Mouse (Mus musculus): Measurements from ENCODE around the gene Eipr1.

The Eipr1 gene

DNA sequence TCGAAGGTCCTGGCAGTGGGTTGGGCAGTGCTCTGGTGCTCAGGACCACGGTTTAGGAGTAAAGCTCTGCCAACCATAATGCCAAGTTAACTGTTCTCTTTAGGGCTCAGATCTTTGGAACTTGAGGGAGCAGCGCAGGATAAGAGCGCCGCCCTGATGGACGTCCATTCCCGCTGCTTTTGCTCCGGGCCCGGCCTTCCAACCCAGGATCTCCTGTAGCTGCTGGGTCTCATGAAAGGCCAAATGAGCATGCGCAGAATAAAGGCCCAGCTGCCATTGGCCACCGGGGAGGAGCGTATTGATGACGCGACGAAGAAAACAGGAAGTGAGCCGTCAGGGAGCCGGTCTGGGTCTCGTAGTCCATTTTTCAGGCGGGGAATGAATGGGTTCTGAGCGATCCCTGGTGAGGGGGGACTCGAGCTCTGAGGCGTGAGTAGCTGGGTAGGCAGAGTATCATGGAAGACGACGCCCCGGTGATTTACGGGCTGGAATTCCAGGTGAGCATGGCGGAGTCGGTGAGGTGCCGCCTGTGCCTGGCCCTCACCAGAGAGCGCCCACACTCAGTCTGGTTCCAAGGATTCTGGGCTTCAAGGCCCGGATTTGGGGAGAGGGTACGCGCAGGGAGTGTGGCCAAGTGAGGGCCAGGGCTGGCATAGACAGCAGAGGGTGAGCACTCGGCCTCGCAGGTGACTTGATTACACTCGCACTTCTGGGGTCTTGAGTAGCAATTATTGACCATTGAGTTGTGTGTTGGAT, at the start of gene Eipr1:
Eipr1 (plus strand) TSS at position 296 of the 756 bp plus-strand sequence.
- TF ChIP-seq GATA4 (IDR thresholded peaks at IDR 0.05; ENCODE audit: insufficient replicate concordance, low read length): no peak

DNA sequence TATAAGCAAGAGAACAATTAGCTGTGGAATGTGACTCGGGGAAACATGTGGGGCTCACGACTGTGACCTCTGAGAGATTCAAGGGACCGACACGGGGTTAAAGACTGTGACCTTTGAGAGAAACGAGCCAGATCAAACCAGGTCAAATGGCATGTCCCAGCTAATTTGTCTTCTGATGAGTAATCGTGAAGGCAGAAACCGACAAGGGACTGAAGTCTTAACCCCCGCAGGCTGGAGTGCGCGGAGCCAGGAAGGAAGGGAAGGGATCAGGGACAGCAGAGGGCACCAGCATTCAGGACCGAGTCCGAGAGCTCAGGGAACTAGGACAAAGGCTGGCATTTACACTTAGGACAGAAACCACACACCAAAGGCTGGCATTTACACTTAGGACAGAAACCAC, 47.2 kb upstream of the Eipr1 start:
- no peak for TF ChIP-seq GATA4 (IDR thresholded peaks at IDR 0.05; ENCODE audit: insufficient replicate concordance, low read length)

GRCm38 (mm10) chr12:28705204-28705603, 46.4 kb upstream of the Eipr1 start:
- TF ChIP-seq GATA4 (IDR thresholded peaks at IDR 0.05; ENCODE audit: insufficient replicate concordance, low read length): no peak

DNA sequence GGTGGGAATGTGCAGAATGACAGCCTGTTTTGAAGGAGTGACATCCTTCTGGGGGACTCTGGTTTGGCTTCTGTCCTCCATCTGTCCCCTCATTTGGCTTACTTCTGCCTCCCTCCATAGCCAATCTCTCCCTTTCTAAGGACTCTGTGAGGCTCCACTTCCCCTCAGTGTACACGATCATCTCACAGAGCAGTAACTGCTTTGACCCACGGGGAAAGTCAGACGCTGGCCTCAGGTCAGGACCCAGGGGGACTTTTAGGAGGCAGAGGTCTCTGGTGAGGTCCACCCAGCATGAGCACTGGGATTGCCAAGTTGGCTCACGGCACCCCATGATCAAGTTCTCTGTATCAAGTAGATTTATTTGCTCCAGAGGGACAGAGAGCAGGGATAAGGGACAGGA, 43.4 kb upstream of the Eipr1 start:
- TF ChIP-seq GATA4 (IDR thresholded peaks at IDR 0.05; ENCODE audit: insufficient replicate concordance, low read length): no peak

GRCm38 (mm10) chr12:28710566-28711185, 40.9 kb upstream of the Eipr1 start:
- no peak for TF ChIP-seq GATA4 (IDR thresholded peaks at IDR 0.05; ENCODE audit: insufficient replicate concordance, low read length)

- no peak for TF ChIP-seq GATA4 (IDR thresholded peaks at IDR 0.05; ENCODE audit: insufficient replicate concordance, low read length)
These were observed 36.6 kb upstream of the Eipr1 start for GRCm38 (mm10) chr12:28714822-28715632.

GRCm38 (mm10) chr12:28717066-28717465, 34.5 kb upstream of the Eipr1 start:
- no peak for TF ChIP-seq GATA4 (IDR thresholded peaks at IDR 0.05; ENCODE audit: insufficient replicate concordance, low read length)

DNA sequence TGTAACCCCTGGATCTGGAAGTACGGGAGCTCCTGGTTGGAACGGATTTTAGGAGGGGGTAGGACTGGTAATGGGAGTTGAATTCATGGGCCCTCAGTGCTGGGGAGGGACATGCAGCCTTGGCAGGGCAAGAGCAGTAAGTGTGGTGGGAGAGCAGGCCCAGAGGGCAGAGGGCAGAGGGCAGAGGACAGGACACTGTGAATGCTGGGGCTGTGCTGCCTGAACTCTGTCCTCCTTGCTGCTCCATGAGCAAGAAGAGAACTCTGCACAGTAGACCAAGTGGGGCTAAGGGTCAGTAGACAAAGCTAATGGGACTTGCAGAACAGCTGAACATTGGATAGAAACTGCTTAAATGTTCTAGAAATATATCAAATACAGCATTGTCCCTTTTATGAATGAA, 33.5 kb upstream of the Eipr1 start:
- TF ChIP-seq GATA4 (IDR thresholded peaks at IDR 0.05; ENCODE audit: insufficient replicate concordance, low read length): no peak

- no peak for TF ChIP-seq GATA4 (IDR thresholded peaks at IDR 0.05; ENCODE audit: insufficient replicate concordance, low read length)
These were observed 27.2 kb upstream of the Eipr1 start for GRCm38 (mm10) chr12:28724366-28724765.

DNA sequence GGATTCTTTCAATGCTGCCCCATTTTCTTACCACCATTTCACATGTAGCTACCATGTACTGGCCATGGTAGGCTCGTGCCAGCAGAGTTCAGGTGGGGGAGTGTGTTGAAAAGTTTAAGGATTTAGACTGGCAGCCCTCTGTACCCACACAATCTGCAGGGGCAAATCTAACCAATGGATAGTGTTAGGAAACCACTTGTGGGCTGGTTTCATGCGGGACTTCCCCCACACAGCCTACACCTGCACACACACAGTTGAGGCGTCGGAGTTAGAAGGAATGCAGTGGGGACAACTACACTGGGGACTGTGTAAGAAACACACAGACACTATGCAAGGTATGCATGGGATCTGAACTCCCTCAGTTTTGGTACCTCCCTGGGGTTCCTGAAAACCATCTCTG, 25.4 kb upstream of the Eipr1 start:
- TF ChIP-seq GATA4 (IDR thresholded peaks at IDR 0.05; ENCODE audit: insufficient replicate concordance, low read length): no peak

- TF ChIP-seq GATA4 (IDR thresholded peaks at IDR 0.05; ENCODE audit: insufficient replicate concordance, low read length): no peak
These were observed 24.5 kb upstream of the Eipr1 start for GRCm38 (mm10) chr12:28727061-28727460.

DNA sequence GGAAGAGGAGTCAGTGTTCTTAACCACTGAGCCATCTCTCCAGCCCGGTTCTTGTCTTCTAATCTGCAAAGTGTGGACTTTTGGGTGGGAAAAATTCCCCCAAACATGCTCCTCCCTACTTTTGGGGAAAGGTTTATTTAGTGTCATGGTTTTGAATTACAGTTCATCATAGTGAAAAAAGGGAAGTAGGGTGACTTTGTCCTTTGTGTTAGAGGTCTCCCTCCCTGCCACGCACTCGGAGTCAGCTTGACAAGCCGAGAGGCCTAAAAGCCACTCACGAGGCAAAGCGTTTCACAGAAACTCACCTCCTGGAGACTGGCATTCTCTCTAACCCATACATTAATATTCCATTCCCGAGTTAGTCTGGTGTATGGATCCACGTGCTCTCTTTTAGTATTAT, 19.0 kb upstream of the Eipr1 start:
- TF ChIP-seq GATA4 (IDR thresholded peaks at IDR 0.05; ENCODE audit: insufficient replicate concordance, low read length): no peak

DNA sequence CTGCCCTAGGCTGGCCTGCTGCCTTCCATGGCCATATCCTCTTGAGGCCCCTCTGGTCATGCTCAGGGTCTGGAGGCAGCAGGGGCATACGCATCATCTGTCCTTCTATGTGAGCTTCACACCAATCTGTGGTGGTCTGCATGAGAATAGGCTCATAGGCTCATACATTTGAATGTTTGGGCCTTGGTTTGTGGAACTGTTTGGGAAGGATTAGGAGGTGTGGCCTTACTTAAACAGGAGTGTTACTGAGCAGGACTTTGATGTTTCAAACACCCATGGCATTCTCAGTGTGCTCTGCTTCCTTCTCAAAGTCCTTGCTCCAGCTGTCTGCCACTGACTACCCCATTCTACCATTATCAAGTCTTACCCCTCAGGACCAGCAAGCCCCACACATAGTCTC, 17.3 kb upstream of the Eipr1 start:
- no peak for TF ChIP-seq GATA4 (IDR thresholded peaks at IDR 0.05; ENCODE audit: insufficient replicate concordance, low read length)

GRCm38 (mm10) chr12:28735293-28735692, 16.3 kb upstream of the Eipr1 start:
- no peak for TF ChIP-seq GATA4 (IDR thresholded peaks at IDR 0.05; ENCODE audit: insufficient replicate concordance, low read length)

DNA sequence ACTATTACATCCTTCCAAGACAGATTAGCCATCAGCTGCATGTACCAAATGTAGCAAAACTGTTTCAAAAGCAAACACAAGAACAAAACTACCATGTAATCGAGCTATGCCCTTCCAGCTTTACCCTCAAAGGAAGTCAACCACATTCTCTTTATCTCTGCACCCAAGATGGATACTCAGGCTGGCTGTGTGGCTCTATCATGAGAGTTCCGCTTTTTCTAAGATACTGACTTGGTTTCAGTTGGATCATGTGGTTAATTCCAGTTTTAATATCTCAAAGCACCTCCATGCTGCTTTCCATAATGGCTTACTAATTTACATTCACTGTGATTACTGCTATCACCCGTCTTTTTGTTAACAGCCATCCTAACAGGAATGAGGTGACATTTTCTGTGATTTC, 8.3 kb upstream of the Eipr1 start:
- no peak for TF ChIP-seq GATA4 (IDR thresholded peaks at IDR 0.05; ENCODE audit: insufficient replicate concordance, low read length)

Data from liver, adult (tissue).